Mouse (Mus musculus): ENCODE measurements around the gene Txndc17.
"Not testable (repeated sequence)": the region's sequence is repeated elsewhere in the genome, so short reads cannot be mapped to it uniquely, and the experiment has no call there.

Gene Txndc17

GRCm38 (mm10) chr11:72207204-72207833 lies at the start of gene Txndc17, which contains the start of gene 4933427D14Rik:
Gene Txndc17 (plus strand): TSS chr11:72207547.
Gene 4933427D14Rik (minus strand): TSS chr11:72207459.
- DNase-seq (ENCODE audit: low spot score) = peak; percentile 88

DNA sequence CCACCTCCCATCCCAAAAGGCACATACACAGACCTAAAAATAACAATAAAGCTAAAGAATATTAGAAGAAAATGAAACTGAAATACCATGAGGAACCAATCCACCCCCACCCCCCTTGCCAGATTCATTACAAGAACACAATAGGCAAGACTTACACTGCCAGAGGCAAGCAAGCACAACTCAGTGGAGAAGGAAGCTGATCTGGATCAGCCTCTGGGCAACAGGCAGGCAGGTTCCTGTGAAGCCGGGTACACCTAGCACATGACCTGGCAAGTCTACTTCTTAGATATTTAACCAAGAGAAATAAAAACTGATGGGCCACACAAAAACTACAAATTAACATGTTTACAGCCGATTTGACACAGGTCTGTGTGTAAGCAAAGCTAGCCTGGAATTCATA lies 44.1 kb upstream of the Txndc17 start:
- DNase-seq (ENCODE audit: low spot score) = no peak

GRCm38 (mm10) chr11:72169871-72170270 lies 37.5 kb upstream of the Txndc17 start:
- DNase-seq (ENCODE audit: low spot score) = no peak

GRCm38 (mm10) chr11:72171906-72172305 lies 35.4 kb upstream of the Txndc17 start:
- DNase-seq (ENCODE audit: low spot score) = not testable (repeated sequence)

DNA sequence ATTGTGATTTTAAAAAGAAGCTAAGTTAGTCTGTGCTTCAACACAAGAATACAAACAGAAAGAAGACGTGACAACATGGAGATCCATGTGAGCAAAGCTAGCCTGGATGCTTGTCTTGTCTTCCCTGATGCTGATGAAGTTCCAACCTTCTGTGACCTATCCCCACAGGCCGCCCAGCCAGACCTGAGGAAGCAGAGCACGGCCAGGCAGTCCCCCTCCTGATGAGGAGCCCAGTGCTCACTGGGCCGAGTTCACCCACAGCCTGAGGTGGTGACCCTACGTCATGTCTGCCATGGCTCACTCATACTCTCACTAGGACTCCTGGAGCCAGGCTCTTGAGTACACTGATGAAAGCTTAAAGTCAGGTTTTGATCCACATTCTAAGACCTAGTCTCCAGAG lies 33.8 kb upstream of the Txndc17 start:
- DNase-seq (ENCODE audit: low spot score) = no peak

DNA sequence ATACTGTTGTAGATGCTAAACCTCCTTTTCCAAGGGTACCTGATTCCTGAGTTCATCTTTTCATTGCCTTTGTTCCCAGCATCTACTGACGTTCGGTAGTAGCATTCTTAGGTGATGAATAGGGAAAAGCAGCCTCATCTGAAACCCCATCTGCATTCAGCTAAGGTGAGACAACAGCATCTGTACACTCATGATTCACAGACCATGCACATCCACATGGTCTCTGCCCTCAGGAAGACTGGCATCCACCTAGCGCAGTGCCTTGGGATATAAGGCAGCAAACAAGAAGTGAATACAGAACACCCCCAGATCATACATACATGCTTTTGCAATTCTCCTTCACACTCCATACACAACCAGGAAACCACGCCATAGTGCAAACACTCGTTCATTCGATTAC lies 32.6 kb upstream of the Txndc17 start:
- DNase-seq (ENCODE audit: low spot score) = no peak

DNA sequence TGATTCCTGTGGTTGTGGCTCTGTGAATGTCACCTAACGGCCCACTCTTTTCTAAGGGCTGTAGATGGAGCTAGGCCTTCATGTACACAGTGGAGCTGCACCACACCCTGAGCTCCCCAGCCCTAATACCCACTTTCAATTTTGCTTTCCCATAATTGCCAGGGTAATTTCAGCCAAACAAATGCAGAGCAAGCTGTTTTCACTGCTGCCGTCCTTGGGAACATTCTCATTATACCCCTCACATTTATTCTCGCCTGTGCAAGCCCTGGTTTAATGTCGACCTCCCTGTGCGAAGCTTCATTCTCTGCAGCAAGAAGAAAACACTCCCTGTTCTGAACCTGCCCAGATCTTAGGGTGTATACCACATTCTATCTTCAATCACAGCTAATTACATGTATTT lies 31.4 kb upstream of the Txndc17 start:
- DNase-seq (ENCODE audit: low spot score) = no peak

DNA sequence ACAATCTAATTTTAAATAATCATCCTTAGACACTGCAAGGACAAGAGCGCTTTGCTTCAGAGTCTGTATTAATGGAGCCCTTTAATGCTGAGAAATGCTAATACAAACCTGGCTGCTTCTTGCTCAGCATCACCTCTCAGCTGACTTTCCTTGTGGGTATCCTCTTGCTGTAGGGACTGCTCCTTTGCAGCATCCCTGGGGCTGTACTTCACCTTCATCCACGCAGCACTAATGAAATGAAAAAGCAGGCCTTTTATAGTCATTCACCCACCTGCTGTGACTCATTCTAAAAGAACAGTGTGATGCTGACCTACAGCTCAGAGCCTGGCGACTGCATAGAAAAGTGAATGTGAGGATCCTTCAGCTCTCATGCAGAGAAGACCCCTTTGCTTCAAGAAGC lies 30.8 kb upstream of the Txndc17 start:
- no peak for DNase-seq (ENCODE audit: low spot score)

GRCm38 (mm10) chr11:72180556-72180955 lies 26.8 kb upstream of the Txndc17 start:
- DNase-seq (ENCODE audit: low spot score) = no peak

GRCm38 (mm10) chr11:72181136-72181535 lies 26.2 kb upstream of the Txndc17 start:
- DNase-seq (ENCODE audit: low spot score) = no peak

DNA sequence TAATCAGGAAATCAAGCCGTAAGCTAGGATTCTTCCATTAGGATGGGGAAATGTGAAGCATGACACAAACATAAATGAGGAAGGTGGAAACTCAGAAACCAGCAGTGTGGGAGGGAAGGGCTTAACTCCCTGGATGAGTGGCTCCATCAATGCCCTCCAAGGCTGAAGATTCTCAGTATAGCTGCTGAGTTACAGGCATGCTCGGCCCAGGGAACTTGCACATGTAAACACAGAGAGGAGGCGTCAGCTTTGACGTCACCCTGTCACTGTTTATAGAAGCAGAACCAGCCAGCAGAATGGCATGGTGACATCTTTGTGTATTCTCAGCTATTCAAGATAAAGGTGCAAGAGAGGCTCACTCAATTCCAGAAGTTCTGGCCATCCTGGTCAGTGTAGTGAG lies 23.1 kb upstream of the Txndc17 start:
- DNase-seq (ENCODE audit: low spot score) = no peak

DNA sequence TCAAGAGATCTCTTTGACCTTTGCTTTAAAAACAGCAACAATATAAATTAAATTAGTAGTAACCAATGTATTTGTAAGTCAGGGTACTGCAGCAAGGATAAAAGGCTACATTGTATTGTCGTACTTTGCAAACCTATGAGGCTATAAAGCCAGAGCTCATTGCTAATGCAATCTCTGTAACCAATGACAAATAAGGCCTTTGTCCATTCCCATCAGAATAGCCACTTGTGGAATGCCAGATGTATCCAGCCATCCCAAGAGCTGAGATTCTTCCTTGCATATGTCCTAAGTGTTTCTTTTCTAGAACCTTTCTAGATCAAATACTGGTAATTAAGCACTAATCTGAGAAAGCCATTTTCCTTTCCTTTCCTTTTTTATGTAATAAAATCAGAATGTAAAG lies 16.5 kb upstream of the Txndc17 start:
- no peak for DNase-seq (ENCODE audit: low spot score)

GRCm38 (mm10) chr11:72194259-72194658 lies 13.1 kb upstream of the Txndc17 start:
- no peak for DNase-seq (ENCODE audit: low spot score)

- no peak for DNase-seq (ENCODE audit: low spot score)
These were observed 10.8 kb upstream of the Txndc17 start for GRCm38 (mm10) chr11:72196506-72196905.

- no peak for DNase-seq (ENCODE audit: low spot score)
These were observed 3.9 kb upstream of the Txndc17 start for GRCm38 (mm10) chr11:72203440-72203839.

- no peak for DNase-seq (ENCODE audit: low spot score)
These were observed 2.1 kb upstream of the Txndc17 start for GRCm38 (mm10) chr11:72205256-72205655.

- peak; percentile 27 for DNase-seq (ENCODE audit: low spot score)
These were observed 775 bp upstream of the Txndc17 start, which contains the start of gene Gm43951 for GRCm38 (mm10) chr11:72206341-72207203. Gene Gm43951 (minus strand): TSS chr11:72206840.

GRCm38 (mm10) chr11:72207834-72208377 lies 559 bp downstream of the Txndc17 start:
- no peak for DNase-seq (ENCODE audit: low spot score)

DNA sequence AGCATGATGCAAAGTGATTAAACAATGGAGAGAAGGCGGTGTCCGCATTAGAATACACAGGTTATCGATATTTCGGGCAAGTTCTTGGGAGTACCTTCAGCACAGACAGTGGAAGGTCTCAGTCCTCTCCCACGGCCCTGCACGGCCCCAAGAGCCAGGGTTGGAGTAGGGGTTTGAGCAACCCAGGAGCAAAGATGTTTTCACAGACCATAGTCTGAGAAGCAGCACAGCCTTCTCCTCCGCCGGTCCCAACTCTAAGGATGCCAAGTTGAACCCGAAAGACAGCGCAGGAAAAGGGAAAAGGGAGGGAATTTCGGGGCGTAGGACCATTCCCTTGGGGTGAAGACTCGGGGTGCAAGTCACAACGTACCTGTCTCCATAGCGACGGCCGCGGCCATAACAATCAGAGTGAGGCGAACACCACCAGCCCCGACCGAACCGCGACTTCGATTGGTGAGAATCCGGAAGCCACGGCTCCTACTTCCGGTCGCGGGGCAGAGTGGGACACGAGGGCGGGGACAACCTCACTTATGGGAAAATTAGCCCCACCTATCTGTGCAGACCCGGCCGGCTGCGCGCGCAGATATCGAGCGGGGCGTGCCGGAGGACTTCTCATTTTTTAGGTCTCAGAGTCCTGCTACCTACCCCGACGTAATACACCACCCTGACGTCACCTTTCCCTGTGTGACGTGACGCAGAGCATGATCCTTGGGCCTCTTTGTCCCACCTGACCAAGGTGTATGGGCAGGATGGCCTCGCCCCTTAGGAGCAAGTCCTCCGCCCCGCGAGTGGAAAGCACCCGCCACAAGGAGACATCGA lies 7.5 kb downstream of the Txndc17 start:
- DNase-seq (ENCODE audit: low spot score) = peak; percentile 95

- peak; percentile 76 for DNase-seq (ENCODE audit: low spot score)
These were observed 8.1 kb downstream of the Txndc17 start, which contains the start of gene Med31 for GRCm38 (mm10) chr11:72215410-72215797. Gene Med31 (minus strand): TSS chr11:72215592.

DNA sequence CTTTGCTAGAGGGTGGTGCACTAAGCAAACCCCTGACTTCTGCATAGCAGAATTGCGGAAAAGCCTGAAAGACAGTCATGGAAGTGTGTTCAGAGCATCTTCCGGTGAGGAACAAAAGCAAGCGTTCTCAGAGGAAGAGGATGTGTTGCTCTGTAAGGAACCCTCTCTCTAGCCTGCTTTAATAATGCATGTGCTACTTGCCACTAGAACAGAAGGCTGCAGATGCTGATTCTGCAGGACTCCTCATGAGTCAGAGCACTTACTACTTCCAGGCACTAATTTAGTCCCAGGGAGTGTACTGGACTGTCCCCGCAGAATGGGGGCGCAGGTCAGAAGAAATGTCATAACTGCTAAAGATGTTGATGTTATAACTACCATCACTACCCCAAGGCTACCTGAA lies 9.8 kb downstream of the Txndc17 start:
- no peak for DNase-seq (ENCODE audit: low spot score)

GRCm38 (mm10) chr11:72221278-72221677 lies 13.9 kb downstream of the Txndc17 start:
- peak; percentile 73 for DNase-seq (ENCODE audit: low spot score)
